Mouse (Mus musculus) testis, adult 2 months (tissue): ENCODE results near the gene Lin28a.

ENCODE experiments used
- CTCF ChIP-seq: fragments of 200-500 bp; IDR thresholded peaks from 2 replicates; pipeline ENCODE4 v1.5.1; 2012; ENCODE audit warnings: low read depth, mild to moderate bottlenecking, inconsistent platforms, low read length, moderate library complexity; ENCODE audit not compliant: control insufficient read depth, insufficient read depth, insufficient replicate concordance
- POLR2A ChIP-seq: fragments of 200-500 bp; IDR thresholded peaks from 2 replicates; pipeline ENCODE4 v1.6.1; 2012; ENCODE audit warnings: low read depth, mild to moderate bottlenecking, inconsistent platforms, low read length, moderate library complexity; ENCODE audit not compliant: control insufficient read depth

- no peak for TF ChIP-seq CTCF
- no peak for TF ChIP-seq POLR2A
Measured at GRCm38 (mm10) chr4:133978021-133978711, 40.5 kb downstream of the Lin28a start.
